Mouse (Mus musculus): Measurements from ENCODE around the gene Dnajc13.
A peak's percentile ranks its signal among the peaks of the same experiment; 100 is the strongest.

Gene Dnajc13

GRCm38 (mm10) chr9:104187028-104187427, 75.7 kb downstream of the Dnajc13 start:
- no peak for DNase-seq (ENCODE audit: low read depth, low spot score)

GRCm38 (mm10) chr9:104183181-104183580, 79.5 kb downstream of the Dnajc13 start:
- no peak for DNase-seq (ENCODE audit: low read depth, low spot score)

GRCm38 (mm10) chr9:104182328-104182727, 80.4 kb downstream of the Dnajc13 start:
- DNase-seq (ENCODE audit: low read depth, low spot score): no peak

- DNase-seq (ENCODE audit: low read depth, low spot score): no peak
Measured at GRCm38 (mm10) chr9:104181626-104182025, 81.1 kb downstream of the Dnajc13 start.

- no peak for DNase-seq (ENCODE audit: low read depth, low spot score)
Measured at GRCm38 (mm10) chr9:104180046-104180445, 82.7 kb downstream of the Dnajc13 start.

GRCm38 (mm10) chr9:104172342-104172741, 90.4 kb downstream of the Dnajc13 start:
- DNase-seq (ENCODE audit: low read depth, low spot score): no peak

GRCm38 (mm10) chr9:104171651-104172050, 91.1 kb downstream of the Dnajc13 start:
- DNase-seq (ENCODE audit: low read depth, low spot score): no peak

GRCm38 (mm10) chr9:104169986-104170385, 92.7 kb downstream of the Dnajc13 start:
- DNase-seq (ENCODE audit: low read depth, low spot score): no peak

- no peak for DNase-seq (ENCODE audit: low read depth, low spot score)
Measured at GRCm38 (mm10) chr9:104165926-104166325, 96.8 kb downstream of the Dnajc13 start.

- no peak for DNase-seq (ENCODE audit: low read depth, low spot score)
Measured at GRCm38 (mm10) chr9:104164194-104164593, 98.5 kb downstream of the Dnajc13 start.

GRCm38 (mm10) chr9:104161117-104161516, 101.6 kb downstream of the Dnajc13 start:
- no peak for DNase-seq (ENCODE audit: low read depth, low spot score)

GRCm38 (mm10) chr9:104157291-104157690, 105.4 kb downstream of the Dnajc13 start:
- no peak for DNase-seq (ENCODE audit: low read depth, low spot score)

- DNase-seq (ENCODE audit: low read depth, low spot score): no peak
Measured at GRCm38 (mm10) chr9:104156506-104156905, 106.2 kb downstream of the Dnajc13 start.

GRCm38 (mm10) chr9:104155100-104155715, 107.5 kb downstream of the Dnajc13 start:
- DNase-seq (ENCODE audit: low read depth, low spot score): peak; percentile 38

GRCm38 (mm10) chr9:104152121-104152520, 110.6 kb downstream of the Dnajc13 start:
- DNase-seq (ENCODE audit: low read depth, low spot score): no peak

- DNase-seq (ENCODE audit: low read depth, low spot score): no peak
Measured at GRCm38 (mm10) chr9:104148969-104149368, 113.8 kb downstream of the Dnajc13 start.

- DNase-seq (ENCODE audit: low read depth, low spot score): peak; percentile 52
Measured at GRCm38 (mm10) chr9:104146683-104147082, 116.0 kb downstream of the Dnajc13 start.

- peak; percentile 60 for DNase-seq (ENCODE audit: low read depth, low spot score)
Measured at GRCm38 (mm10) chr9:104144314-104144996, 118.3 kb downstream of the Dnajc13 start.

GRCm38 (mm10) chr9:104142805-104143204, 119.9 kb downstream of the Dnajc13 start:
- DNase-seq (ENCODE audit: low read depth, low spot score): no peak

GRCm38 (mm10) chr9:104140351-104140750, 122.4 kb downstream of the Dnajc13 start:
- no peak for DNase-seq (ENCODE audit: low read depth, low spot score)

- DNase-seq (ENCODE audit: low read depth, low spot score): no peak
Measured at GRCm38 (mm10) chr9:104130141-104130755, 132.5 kb downstream of the Dnajc13 start.

- no peak for DNase-seq (ENCODE audit: low read depth, low spot score)
Measured at GRCm38 (mm10) chr9:104128110-104128509, 134.6 kb downstream of the Dnajc13 start.

- DNase-seq (ENCODE audit: low read depth, low spot score): no peak
Measured at GRCm38 (mm10) chr9:104126833-104127232, 135.9 kb downstream of the Dnajc13 start, which contains the start of gene Ackr4. Gene Ackr4, minus strand, starts transcription at chr9:104126933.

All from R1 (cell line).